Mouse (Mus musculus): ENCODE results near the gene Lman2l.

Gene Lman2l

DNA sequence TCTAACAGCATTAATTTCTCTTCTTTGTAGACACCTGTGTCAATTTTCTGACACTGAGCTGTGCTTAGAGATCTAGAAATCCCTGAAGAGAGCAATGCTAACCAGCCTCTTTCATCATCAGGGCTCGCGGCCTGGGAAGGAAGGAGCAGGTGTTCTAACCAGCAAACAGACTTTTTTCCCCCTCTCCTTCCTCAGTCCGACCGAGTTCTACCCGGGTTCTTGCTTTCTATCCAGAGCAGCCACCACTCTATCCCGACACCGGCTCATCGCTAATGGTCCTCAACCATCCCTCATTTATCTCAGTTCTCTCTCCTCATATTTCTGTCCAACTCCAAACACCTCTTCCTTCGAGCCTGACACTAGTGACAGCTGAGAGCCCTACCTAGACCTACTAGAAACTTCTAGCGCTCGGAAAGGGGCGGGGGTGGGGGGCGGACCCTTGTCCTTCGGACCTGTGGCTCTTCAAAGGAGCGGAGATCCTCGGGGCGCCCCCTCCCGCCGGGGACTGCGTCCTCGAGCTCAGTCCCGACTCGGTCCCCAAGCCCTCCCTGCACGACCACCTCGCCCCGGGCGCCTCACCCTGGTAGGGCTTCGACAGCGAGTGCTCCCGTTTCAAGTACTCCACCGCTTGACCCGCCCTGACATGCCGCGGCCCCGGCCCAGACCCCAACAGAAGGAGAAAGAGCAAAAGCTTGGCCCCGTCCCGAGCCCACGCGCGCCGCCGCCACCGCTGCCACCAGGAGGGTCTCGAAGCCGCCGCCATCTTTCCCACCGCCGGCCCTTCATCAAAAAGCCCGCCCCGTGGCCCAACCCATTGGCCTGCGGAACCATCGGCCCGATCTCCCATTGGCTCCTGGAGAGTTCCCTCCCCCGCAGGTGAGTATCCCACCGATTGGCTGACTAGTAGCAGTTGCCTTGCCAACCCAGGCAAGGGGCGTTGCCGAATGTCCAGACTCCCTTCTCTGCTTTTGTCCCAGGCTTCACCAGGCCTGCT, at the start of gene Lman2l:
Gene Lman2l (minus strand): TSS at position 801 of the 994 bp plus-strand sequence.
- DNase-seq = peak; percentile 97

- DNase-seq = no peak
Measured at GRCm38 (mm10) chr1:36493299-36493698, 48.2 kb upstream of the Lman2l start.

DNA sequence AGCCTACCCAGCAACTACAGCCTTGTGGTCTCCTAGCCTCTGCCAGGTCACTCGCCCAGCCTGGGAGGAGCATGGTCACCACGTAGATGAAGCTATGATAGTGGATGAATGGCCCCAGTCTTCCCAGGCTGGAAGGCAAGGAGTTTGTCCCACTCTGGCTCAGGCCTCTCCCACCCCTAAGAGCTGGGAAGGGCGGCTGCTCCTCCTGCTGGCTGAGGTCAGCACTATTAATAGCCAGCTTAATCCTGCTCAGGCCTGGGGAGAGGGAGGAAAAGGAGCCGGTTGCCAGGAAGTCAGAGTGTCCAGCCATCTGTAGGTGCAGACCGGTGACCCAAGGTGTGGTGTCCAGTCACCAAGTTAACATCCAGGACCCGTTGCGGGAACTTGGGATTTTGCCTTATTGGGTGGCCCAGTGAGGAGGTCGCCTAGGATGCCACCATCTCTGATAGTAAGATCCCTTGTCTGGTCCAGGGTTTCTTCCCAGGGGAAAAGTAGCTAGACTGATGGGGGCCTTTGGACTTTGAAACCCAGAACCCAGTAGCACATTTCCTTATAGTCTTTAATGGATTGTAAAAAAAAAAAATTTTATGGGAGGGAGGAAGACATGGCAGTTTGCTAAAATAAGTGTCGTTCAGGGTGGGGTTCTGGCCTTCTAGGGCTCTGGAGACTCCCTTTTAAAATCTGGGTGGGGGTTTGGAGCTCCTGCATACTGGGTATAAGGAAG, 47.5 kb upstream of the Lman2l start:
- no peak for DNase-seq

DNA sequence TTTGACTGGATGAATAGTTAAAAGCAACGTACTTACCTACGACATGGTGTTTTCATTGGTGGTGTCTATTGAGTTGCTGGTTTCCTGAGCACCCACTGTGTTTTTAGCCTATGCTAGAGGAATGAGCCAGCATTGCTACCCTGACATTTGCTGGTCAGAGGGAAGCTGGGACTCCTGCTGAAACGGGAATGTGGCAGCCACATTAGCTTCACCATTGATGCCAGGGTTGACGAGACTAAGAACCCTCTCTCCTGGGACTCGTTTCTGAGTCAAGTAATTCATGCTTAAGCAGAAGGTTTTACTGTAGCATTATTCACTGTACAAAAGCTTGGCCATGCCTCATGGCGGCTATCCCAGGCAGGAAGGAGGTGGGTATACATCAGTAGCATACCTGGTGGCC, 44.6 kb upstream of the Lman2l start:
- DNase-seq = no peak

DNA sequence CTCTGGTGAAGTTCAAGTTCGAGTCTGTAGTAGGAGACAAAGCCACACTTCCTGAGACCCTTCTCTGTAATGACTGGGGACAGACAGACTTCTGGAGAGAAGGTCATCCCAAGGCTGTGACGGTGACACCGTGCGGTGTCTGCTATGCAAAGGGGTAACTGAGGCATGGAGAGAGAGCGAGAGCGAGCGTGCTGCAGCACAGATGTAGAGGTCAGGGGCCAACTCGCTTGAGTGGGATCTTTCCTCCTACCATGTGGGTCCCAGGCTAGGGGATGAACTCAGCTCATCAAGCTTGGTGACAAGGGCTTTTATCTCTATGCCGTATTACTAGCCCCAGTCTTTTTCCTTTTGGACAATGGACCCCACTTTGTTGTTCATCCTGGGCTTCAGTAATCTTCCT, 42.0 kb upstream of the Lman2l start:
- DNase-seq = no peak

DNA sequence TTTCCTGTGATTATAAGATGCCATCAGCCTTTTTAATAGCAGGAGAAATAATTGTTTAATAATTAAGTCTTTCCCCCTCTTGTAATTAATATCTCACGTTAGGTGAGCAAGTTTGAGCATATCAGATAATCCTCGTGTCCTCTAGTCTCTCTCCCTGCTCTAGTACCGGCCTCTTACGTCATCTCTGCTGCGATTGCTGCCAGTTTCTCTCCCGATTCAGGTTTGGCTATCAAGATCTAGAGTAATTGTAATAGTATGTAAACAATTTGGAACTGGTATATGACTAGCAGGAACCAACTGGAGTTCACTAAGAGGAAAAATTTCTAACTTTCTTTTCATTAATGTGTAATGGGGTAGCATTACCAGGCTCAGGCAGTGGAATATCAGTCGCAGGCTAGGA, 40.0 kb upstream of the Lman2l start:
- no peak for DNase-seq

DNA sequence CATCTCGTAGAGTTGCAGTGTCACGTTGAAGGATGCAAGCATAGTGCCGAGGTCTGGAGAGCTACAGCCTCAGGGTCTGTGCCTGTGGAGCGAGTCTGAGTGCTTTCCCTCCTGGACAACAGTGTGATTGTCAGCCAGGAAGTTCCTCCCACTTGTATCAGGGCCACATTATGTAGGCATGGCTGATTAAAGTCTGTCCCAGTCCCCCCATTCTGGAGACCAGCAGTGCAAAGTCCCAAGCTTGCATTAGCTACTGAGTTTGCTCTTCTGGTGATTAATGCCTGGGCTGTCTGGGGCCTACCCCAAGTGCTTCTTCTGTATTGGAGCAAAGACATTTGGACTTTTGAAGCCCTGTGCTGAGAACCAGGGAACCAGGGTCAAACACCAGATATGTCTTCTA, 38.8 kb upstream of the Lman2l start:
- DNase-seq = no peak

GRCm38 (mm10) chr1:36479903-36480899, 35.1 kb upstream of the Lman2l start:
- DNase-seq = no peak

- no peak for DNase-seq
Measured at GRCm38 (mm10) chr1:36478343-36478795, 33.3 kb upstream of the Lman2l start.

GRCm38 (mm10) chr1:36476426-36476825, 31.4 kb upstream of the Lman2l start:
- no peak for DNase-seq

GRCm38 (mm10) chr1:36475480-36476110, 30.5 kb upstream of the Lman2l start:
- DNase-seq = no peak

- DNase-seq = no peak
Measured at GRCm38 (mm10) chr1:36474646-36475045, 29.6 kb upstream of the Lman2l start.

- DNase-seq = peak; percentile 22
Measured at GRCm38 (mm10) chr1:36473211-36473780, 28.2 kb upstream of the Lman2l start.

GRCm38 (mm10) chr1:36472106-36472440, 27.0 kb upstream of the Lman2l start:
- DNase-seq = peak; percentile 31

GRCm38 (mm10) chr1:36471181-36472105, 26.4 kb upstream of the Lman2l start, which contains the start of gene Cnnm4:
TSS of gene Cnnm4 (plus strand) at chr1:36471620.
- peak; percentile 87 for DNase-seq

- no peak for DNase-seq
Measured at GRCm38 (mm10) chr1:36469811-36470444, 24.9 kb upstream of the Lman2l start.

GRCm38 (mm10) chr1:36467446-36467845, 22.4 kb upstream of the Lman2l start:
- no peak for DNase-seq

GRCm38 (mm10) chr1:36465641-36466160, 20.6 kb upstream of the Lman2l start:
- DNase-seq = no peak

GRCm38 (mm10) chr1:36461829-36462228, 16.8 kb upstream of the Lman2l start:
- DNase-seq = no peak

- no peak for DNase-seq
Measured at GRCm38 (mm10) chr1:36458169-36458568, 13.1 kb upstream of the Lman2l start.

All from right cerebral cortex, postnatal 25 days (tissue).